Mouse (Mus musculus): Measurements from ENCODE around the gene Gm21887. TPM values are rescaled to one million over a fixed set of nuclear protein-coding genes. Genes with fewer than 3 reads are reported as not detected.

The Gm21887 gene
- not detected for polyA plus RNA-seq (2014; fragmentation: Illumina TruSeq; extraction: RNeasy Lipid Tissue Mini Kit (QIAGEN cat#74804); ENCODE audit: low read depth, low replicate concordance)

DNA sequence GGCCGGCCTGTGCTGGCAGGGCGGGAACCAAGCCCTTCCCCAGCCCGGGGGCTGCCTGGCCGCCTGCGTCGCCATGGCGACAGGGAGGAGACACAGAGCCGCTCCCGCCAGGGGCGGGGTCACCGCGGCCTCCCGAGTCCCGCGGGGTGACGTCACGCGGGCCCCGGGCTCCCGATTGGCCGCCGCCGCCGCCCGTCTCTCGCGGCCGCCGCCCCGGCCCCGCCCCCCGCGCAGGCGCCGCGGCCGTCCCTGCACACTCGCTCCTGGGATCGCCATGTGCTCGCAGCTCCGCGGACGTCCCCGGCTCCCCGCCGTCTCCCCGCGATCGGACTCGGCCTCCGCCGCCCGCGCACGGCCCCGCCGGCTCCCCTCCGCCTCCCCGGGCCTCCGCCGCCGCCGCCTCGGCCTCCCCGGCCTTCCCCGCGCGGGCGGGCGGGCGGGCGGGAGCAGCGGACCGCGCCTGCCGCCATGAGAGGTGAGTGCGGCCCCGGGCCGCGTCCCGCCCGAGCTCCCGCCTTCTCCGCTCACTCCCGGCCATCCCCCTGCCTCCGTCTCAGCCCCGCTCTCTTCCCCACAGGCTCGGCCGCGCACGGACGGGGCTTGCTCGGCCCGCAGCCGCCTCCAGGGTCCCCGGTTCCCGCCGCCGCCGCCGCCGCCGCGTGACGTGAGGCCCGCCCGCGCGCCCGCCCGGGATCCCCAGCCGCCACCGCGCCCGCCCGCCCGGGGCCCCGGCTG lies at the start of gene Gm21887:
Gene Gm21887 (plus strand): TSS at position 644 of the 735 bp plus-strand sequence.

Other genes starting within 250 kb of the Gm21887 start
- not detected for gene 4933400A11Rik, start 230.0 kb upstream of the Gm21887 start, polyA plus RNA-seq (2014; fragmentation: Illumina TruSeq; extraction: RNeasy Lipid Tissue Mini Kit (QIAGEN cat#74804); ENCODE audit: low read depth, low replicate concordance)

Data from liver, adult 10 weeks (tissue).